Mouse (Mus musculus): Measurements from ENCODE around the gene Tcstv1. TPM values are rescaled to one million over a fixed set of nuclear protein-coding genes. Genes with fewer than 3 reads are reported as not detected.
"Not testable (repeated sequence)": the region's sequence is repeated elsewhere in the genome, so short reads cannot be mapped to it uniquely, and the experiment has no call there.

The Tcstv1 gene
- total and polyA plus RNA-seq, 3 experiments: not detected

DNA sequence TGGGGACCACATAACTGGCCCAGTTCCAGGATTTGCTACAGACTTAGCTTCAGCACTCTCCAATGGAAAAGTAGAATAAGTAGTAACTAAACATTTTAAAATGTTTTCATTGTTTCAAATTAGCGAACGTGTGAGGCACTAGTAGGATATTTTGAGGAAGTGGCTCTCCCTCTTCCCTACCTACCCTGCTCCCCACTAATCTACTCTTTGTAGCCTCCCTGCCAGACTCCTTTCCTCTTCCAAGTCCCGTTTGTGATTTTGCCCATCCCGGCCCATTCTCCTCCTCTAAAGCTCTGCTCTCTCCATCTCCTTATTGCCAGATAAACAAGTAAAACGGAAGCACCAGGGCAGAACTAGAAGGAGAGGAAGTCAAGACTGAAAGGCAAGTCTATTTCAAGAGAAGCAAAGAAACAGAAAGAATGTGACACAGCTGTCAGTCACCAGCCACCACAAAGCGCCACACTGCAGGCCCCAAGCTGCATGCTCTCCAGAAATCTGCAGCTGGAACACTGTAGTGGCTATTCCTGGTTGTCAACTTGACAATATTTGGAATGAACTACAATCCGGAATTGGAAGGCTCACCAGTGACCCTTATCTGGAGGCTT, 30.1 kb downstream of the Tcstv1 start:
- not testable (repeated sequence) for H3K4me1 ChIP-seq (ENCODE audit: control insufficient read depth in 1 of 2, insufficient read depth in 2 of 2, low read length in 2 of 2); H3K27ac ChIP-seq (ENCODE audit: control insufficient read depth, low read depth, low read length); H3K4me3 ChIP-seq (ENCODE audit: control insufficient read depth in 1 of 2, insufficient read depth in 1 of 2, low read depth in 2 of 2, low read length in 2 of 2); H3K9ac ChIP-seq (ENCODE audit: control insufficient read depth, low read depth, low read length, poor library complexity, severe bottlenecking); H3K9me3 ChIP-seq (replicated peaks; ENCODE audit: insufficient read depth, low read length); DNase-seq (ENCODE audit: low read depth, low spot score); H3K79me2 ChIP-seq (ENCODE audit: control insufficient read depth, insufficient read depth, low read length, poor library complexity); H3K27me3 ChIP-seq (ENCODE audit: control insufficient read depth in 1 of 2, insufficient read depth in 2 of 2, low read length in 2 of 2); H3K36me3 ChIP-seq (ENCODE audit: control insufficient read depth in 1 of 2, insufficient read depth in 2 of 2, low read length in 2 of 2)

DNA sequence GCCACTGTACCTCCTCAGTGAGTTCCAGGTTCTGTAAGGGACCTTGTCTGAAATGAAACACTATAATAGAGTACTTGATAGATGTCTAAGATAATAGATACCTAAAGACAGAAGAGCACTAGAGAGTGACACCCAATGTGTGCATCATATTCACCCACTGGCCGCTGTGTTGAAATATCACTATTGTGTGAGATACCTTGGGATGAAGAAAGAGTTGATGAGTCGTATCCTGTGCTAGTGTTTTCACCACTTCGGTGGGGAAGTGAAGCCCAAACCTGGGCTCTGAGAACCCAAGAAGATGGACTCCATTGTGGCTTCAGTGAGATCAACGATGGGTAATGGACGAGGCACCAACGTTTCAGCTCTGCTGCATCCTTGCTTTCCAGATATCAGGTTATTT, 32.2 kb downstream of the Tcstv1 start:
- not testable (repeated sequence) for H3K27ac ChIP-seq (ENCODE audit: control insufficient read depth, low read depth, low read length); H3K27me3 ChIP-seq (ENCODE audit: control insufficient read depth in 1 of 2, insufficient read depth in 2 of 2, low read length in 2 of 2); H3K4me1 ChIP-seq (ENCODE audit: control insufficient read depth in 1 of 2, insufficient read depth in 2 of 2, low read length in 2 of 2); H3K9ac ChIP-seq (ENCODE audit: control insufficient read depth, low read depth, low read length, poor library complexity, severe bottlenecking); H3K79me2 ChIP-seq (ENCODE audit: control insufficient read depth, insufficient read depth, low read length, poor library complexity); H3K9me3 ChIP-seq (replicated peaks; ENCODE audit: insufficient read depth, low read length); H3K36me3 ChIP-seq (ENCODE audit: control insufficient read depth in 1 of 2, insufficient read depth in 2 of 2, low read length in 2 of 2); H3K4me3 ChIP-seq (ENCODE audit: control insufficient read depth in 1 of 2, insufficient read depth in 1 of 2, low read depth in 2 of 2, low read length in 2 of 2); DNase-seq (ENCODE audit: low read depth, low spot score)

Other genes starting within 250 kb of the Tcstv1 start
- 13.6 and 16.4 TPM in 2 replicates for gene Hmgcs1, start 204.4 kb downstream of the Tcstv1 start, total RNA-seq (2012; rRNA removed)
- gene Hmgcs1, start 204.4 kb downstream of the Tcstv1 start, polyA plus RNA-seq (2012; ENCODE audit: insufficient read depth in 1 of 2, insufficient read length in 2 of 2, low read depth in 1 of 2, low replicate concordance in 2 of 2, missing spikeins in 1 of 2): 10 to 100 TPM in 1 of 2 experiments, not detected in 1; 19.3 TPM
- gene Nim1k, start 138.9 kb downstream of the Tcstv1 start, total RNA-seq (2012; rRNA removed): not detected in 2 replicates
- under 1 TPM in 1 of 2 experiments, not detected in 1; 0.03 TPM for gene Nim1k, start 138.9 kb downstream of the Tcstv1 start, polyA plus RNA-seq (2012; ENCODE audit: insufficient read depth in 1 of 2, insufficient read length in 2 of 2, low read depth in 1 of 2, low replicate concordance in 2 of 2, missing spikeins in 1 of 2)
- 40.3 and 45.6 TPM in 2 replicates for gene Zfp131, start 103.9 kb downstream of the Tcstv1 start, total RNA-seq (2012; rRNA removed)
- gene Zfp131, start 103.9 kb downstream of the Tcstv1 start, polyA plus RNA-seq (2012; ENCODE audit: insufficient read depth in 1 of 2, insufficient read length in 2 of 2, low read depth in 1 of 2, low replicate concordance in 2 of 2, missing spikeins in 1 of 2): 100 to 1,000 TPM; 152 to 250 TPM
- not detected in 2 replicates for gene AF067063, start 64.6 kb downstream of the Tcstv1 start, total RNA-seq (2012; rRNA removed)
- not detected for gene AF067063, start 64.6 kb downstream of the Tcstv1 start, polyA plus RNA-seq (2012; ENCODE audit: insufficient read depth in 1 of 2, insufficient read length in 2 of 2, low read depth in 1 of 2, low replicate concordance in 2 of 2, missing spikeins in 1 of 2)
- not detected in 2 replicates for gene D13Ertd608e, start 58.8 kb downstream of the Tcstv1 start, total RNA-seq (2012; rRNA removed)
- gene D13Ertd608e, start 58.8 kb downstream of the Tcstv1 start, polyA plus RNA-seq (2012; ENCODE audit: insufficient read depth in 1 of 2, insufficient read length in 2 of 2, low read depth in 1 of 2, low replicate concordance in 2 of 2, missing spikeins in 1 of 2): not detected
- gene Gm21761, start 34.5 kb upstream of the Tcstv1 start, total RNA-seq (2012; rRNA removed): not detected in 2 replicates
- not detected for gene Gm21761, start 34.5 kb upstream of the Tcstv1 start, polyA plus RNA-seq (2012; ENCODE audit: insufficient read depth in 1 of 2, insufficient read length in 2 of 2, low read depth in 1 of 2, low replicate concordance in 2 of 2, missing spikeins in 1 of 2)
- not detected in 2 replicates for gene B020031M17Rik, start 56.0 kb upstream of the Tcstv1 start, total RNA-seq (2012; rRNA removed)
- not detected for gene B020031M17Rik, start 56.0 kb upstream of the Tcstv1 start, polyA plus RNA-seq (2012; ENCODE audit: insufficient read depth in 1 of 2, insufficient read length in 2 of 2, low read depth in 1 of 2, low replicate concordance in 2 of 2, missing spikeins in 1 of 2)
- gene Gm36079, start 132.2 kb upstream of the Tcstv1 start, total RNA-seq (2012; rRNA removed): not detected in 2 replicates
- not detected for gene Gm36079, start 132.2 kb upstream of the Tcstv1 start, polyA plus RNA-seq (2012; ENCODE audit: insufficient read depth in 1 of 2, insufficient read length in 2 of 2, low read depth in 1 of 2, low replicate concordance in 2 of 2, missing spikeins in 1 of 2)
- gene Gm21188, start 157.4 kb upstream of the Tcstv1 start, total RNA-seq (2012; rRNA removed): not detected in 2 replicates
- gene Gm21188, start 157.4 kb upstream of the Tcstv1 start, polyA plus RNA-seq (2012; ENCODE audit: insufficient read depth in 1 of 2, insufficient read length in 2 of 2, low read depth in 1 of 2, low replicate concordance in 2 of 2, missing spikeins in 1 of 2): not detected
- not detected in 2 replicates for gene Gm20767, start 245.5 kb upstream of the Tcstv1 start, total RNA-seq (2012; rRNA removed)
- not detected for gene Gm20767, start 245.5 kb upstream of the Tcstv1 start, polyA plus RNA-seq (2012; ENCODE audit: insufficient read depth in 1 of 2, insufficient read length in 2 of 2, low read depth in 1 of 2, low replicate concordance in 2 of 2, missing spikeins in 1 of 2)